Mouse (Mus musculus) CH12.LX (cell line): ENCODE data around the gene Eepd1.

Experiments
- CHD2 ChIP-seq: IDR thresholded peaks from 2 replicates; pipeline ENCODE4 v1.6.1; 2011; ENCODE audit warnings: low read length, improper control_type of control experiment
- CTCF ChIP-seq, 2 experiments: IDR thresholded peaks in 1 of 2; conservative IDR thresholded peaks in 1 of 2; 2 replicates each; pipeline ENCODE4 v1.5.1; 2011 to 2012; ENCODE audit warnings: low read depth in 2 of 2, low read length in 2 of 2, improper control_type of control experiment in 1 of 2, inconsistent platforms in 1 of 2, mild to moderate bottlenecking in 1 of 2, moderate library complexity in 1 of 2
- MAZ ChIP-seq: IDR thresholded peaks from 2 replicates; pipeline ENCODE4 v1.6.1; 2012; ENCODE audit warnings: low read depth, mild to moderate bottlenecking, inconsistent platforms, low read length, improper control_type of control experiment, moderate library complexity

GRCm38 (mm10) chr9:25496196-25496595, 14.8 kb downstream of the Eepd1 start:
- TF ChIP-seq MAZ (no peak), CTCF (conservative IDR thresholded peaks at IDR 0.05 in 1 of 2, IDR thresholded peaks at IDR 0.05 in 1 of 2; ENCODE audit: low read depth in 2 of 2, low read length in 2 of 2) (no peak), CHD2 (no peak)
